Mouse (Mus musculus) embryo, embryonic 11 days (tissue): ENCODE results near the gene Nptxr.
"Not testable (repeated sequence)": the region's sequence is repeated elsewhere in the genome, so short reads cannot be mapped to it uniquely, and the experiment has no call there.

ENCODE experiments used
- DNase-seq: peaks from one replicate; pipeline ENCODE4 v3.0.0-alpha.2; 2015

The Nptxr gene

GRCm38 (mm10) chr15:79822265-79823199, 18.0 kb upstream of the Nptxr start:
- no peak for DNase-seq

- DNase-seq = no peak
These were observed 13.8 kb upstream of the Nptxr start for GRCm38 (mm10) chr15:79818325-79818724.

- no peak for DNase-seq
These were observed 9.2 kb upstream of the Nptxr start for GRCm38 (mm10) chr15:79813666-79814258.

GRCm38 (mm10) chr15:79812840-79813239, 8.3 kb upstream of the Nptxr start:
- not testable (repeated sequence) for DNase-seq

GRCm38 (mm10) chr15:79810997-79811396, 6.4 kb upstream of the Nptxr start:
- no peak for DNase-seq

- no peak for DNase-seq
These were observed 5.5 kb upstream of the Nptxr start for GRCm38 (mm10) chr15:79810061-79810460.

GRCm38 (mm10) chr15:79808658-79809057, 4.1 kb upstream of the Nptxr start:
- DNase-seq = no peak

GRCm38 (mm10) chr15:79808114-79808513, 3.5 kb upstream of the Nptxr start:
- peak; percentile 67 for DNase-seq

- DNase-seq = no peak
These were observed 2.5 kb upstream of the Nptxr start for GRCm38 (mm10) chr15:79807050-79807449.

GRCm38 (mm10) chr15:79805246-79805645, 680 bp upstream of the Nptxr start:
- no peak for DNase-seq

- peak; percentile 67 for DNase-seq
These were observed 824 bp downstream of the Nptxr start for GRCm38 (mm10) chr15:79803533-79804351.

GRCm38 (mm10) chr15:79802304-79802703, 2.3 kb downstream of the Nptxr start:
- no peak for DNase-seq

- DNase-seq = no peak
These were observed 2.9 kb downstream of the Nptxr start for GRCm38 (mm10) chr15:79801646-79802045.

GRCm38 (mm10) chr15:79800701-79801100, 3.9 kb downstream of the Nptxr start:
- DNase-seq = no peak

- DNase-seq = no peak
These were observed 6.0 kb downstream of the Nptxr start for GRCm38 (mm10) chr15:79798591-79798990.

- DNase-seq = no peak
These were observed 6.9 kb downstream of the Nptxr start for GRCm38 (mm10) chr15:79797680-79798079.

GRCm38 (mm10) chr15:79797096-79797495, 7.5 kb downstream of the Nptxr start:
- no peak for DNase-seq

- DNase-seq = no peak
These were observed 8.3 kb downstream of the Nptxr start for GRCm38 (mm10) chr15:79796256-79796655.

GRCm38 (mm10) chr15:79794173-79794572, 10.4 kb downstream of the Nptxr start:
- DNase-seq = peak; percentile 57

- DNase-seq = no peak
These were observed 11.5 kb downstream of the Nptxr start for GRCm38 (mm10) chr15:79793076-79793475.

GRCm38 (mm10) chr15:79792455-79792854, 12.1 kb downstream of the Nptxr start:
- peak; percentile 60 for DNase-seq

GRCm38 (mm10) chr15:79791502-79791901, 13.1 kb downstream of the Nptxr start:
- DNase-seq = peak; percentile 86

- no peak for DNase-seq
These were observed 13.7 kb downstream of the Nptxr start for GRCm38 (mm10) chr15:79790905-79791304.
